Mouse (Mus musculus) heart, adult 10 weeks (tissue): Measurements from ENCODE around the gene Olfr1066. TPM values are rescaled to one million over a fixed set of nuclear protein-coding genes. Genes with fewer than 3 reads are reported as not detected.

Experiments used
- polyA plus RNA-seq: library from polyadenylated mRNA; stranded (reverse); fragments of 350-450 nt; fragmentation: Illumina TruSeq; extraction: RNeasy Lipid Tissue Mini Kit (QIAGEN cat#74804); gene quantifications from one replicate; pipeline ENCODE4 v1.2.3, GENCODE M21; 2014; ENCODE audit warnings: low read depth, low replicate concordance

The Olfr1066 gene
- not detected for polyA plus RNA-seq

GRCm38 (mm10) chr2:86456169-86456568 is at the start of gene Olfr1066:
Gene Olfr1066 (minus strand): TSS chr2:86456269.

GRCm38 (mm10) chr2:86487286-86487685 is 31.2 kb upstream of the Olfr1066 start, which contains the start of gene Olfr228:
Gene Olfr228 (minus strand): TSS chr2:86487386.

DNA sequence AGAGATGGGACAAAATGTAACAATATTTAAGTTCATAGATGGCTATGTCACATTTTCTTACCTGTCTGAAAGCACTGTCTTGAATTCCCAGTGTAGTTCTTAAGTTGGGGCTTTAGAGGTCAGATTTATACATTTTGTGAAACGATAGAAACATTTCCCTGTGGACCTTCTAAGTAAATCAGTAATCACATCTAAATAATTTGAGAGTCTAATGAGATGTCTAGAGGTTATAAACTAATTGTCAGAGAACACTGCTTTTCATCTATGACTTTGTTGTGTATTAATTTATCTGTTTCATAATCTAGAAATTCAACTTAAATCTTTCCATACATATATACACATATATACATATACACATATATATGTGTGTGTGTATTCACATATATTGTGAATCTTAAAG is 5.6 kb downstream of the Olfr1066 start, which contains the start of gene Olfr1065:
TSS of gene Olfr1065 (minus strand) at position 101 of the 400 bp plus-strand sequence.

DNA sequence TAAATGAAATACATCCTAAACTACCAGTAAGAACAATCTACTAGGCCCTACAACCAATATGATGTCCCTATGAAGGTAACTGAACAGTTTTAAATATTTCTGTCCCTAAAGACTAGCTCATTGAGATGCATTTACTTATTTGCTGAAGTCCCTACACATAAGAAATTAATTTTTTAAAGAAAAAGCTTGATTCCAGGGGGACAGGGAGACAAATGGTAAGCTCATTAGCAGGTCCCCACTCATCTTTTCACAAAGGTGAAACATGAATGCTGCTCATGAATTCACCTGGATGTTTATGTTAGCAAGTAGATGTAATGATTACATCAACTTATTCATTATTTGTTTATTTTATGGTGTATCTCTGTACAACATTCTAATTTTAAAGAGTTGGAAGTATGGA is 29.4 kb downstream of the Olfr1066 start, which contains the start of gene Olfr1062:
TSS of gene Olfr1062 (minus strand) at position 101 of the 400 bp plus-strand sequence.

DNA sequence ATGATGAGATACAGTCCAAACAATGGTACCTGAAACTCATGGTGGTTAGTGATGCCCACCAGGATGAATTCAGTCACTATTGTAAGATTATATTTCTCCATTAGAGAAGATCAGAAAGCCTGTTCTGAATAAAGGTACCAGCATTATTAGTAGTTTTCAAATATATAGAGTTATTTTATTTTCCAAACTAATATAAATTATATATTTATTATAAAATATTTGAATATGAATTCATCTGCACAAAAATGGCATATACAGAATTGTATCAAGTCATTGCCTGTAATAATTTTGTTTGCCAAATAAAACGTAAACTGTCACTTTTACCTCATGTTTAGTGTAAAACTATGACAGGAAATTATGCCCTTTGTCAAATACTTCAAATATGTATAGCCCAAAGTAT is 42.1 kb downstream of the Olfr1066 start, which contains the start of gene Olfr1061:
TSS of gene Olfr1061 (minus strand) at position 101 of the 400 bp plus-strand sequence.

Other genes with a start within 250 kb of the Olfr1066 start
- not detected for gene Olfr1046, start 237.0 kb downstream of the Olfr1066 start, polyA plus RNA-seq
- gene Olfr1047, start 224.9 kb downstream of the Olfr1066 start, polyA plus RNA-seq: not detected
- not detected for gene Olfr1048, start 216.0 kb downstream of the Olfr1066 start, polyA plus RNA-seq
- not detected for gene Olfr1049, start 197.9 kb downstream of the Olfr1066 start, polyA plus RNA-seq
- gene Olfr1051, start 177.2 kb downstream of the Olfr1066 start, polyA plus RNA-seq: not detected
- not detected for gene Olfr1052, start 163.8 kb downstream of the Olfr1066 start, polyA plus RNA-seq
- gene Olfr1053, start 141.0 kb downstream of the Olfr1066 start, polyA plus RNA-seq: not detected
- gene Olfr1054, start 120.8 kb downstream of the Olfr1066 start, polyA plus RNA-seq: not detected
- gene Olfr1055, start 106.0 kb downstream of the Olfr1066 start, polyA plus RNA-seq: not detected
- gene Olfr1056, start 93.8 kb downstream of the Olfr1066 start, polyA plus RNA-seq: not detected
- not detected for gene Olfr1057, start 77.9 kb downstream of the Olfr1066 start, polyA plus RNA-seq
- not detected for gene Olfr1058, start 67.7 kb downstream of the Olfr1066 start, polyA plus RNA-seq
- gene Olfr1061, start 42.2 kb downstream of the Olfr1066 start, polyA plus RNA-seq: not detected
- gene Olfr1062, start 29.5 kb downstream of the Olfr1066 start, polyA plus RNA-seq: not detected
- not detected for gene Olfr1065, start 5.7 kb downstream of the Olfr1066 start, polyA plus RNA-seq
- not detected for gene Olfr228, start 31.1 kb upstream of the Olfr1066 start, polyA plus RNA-seq
- gene Olfr1076, start 52.2 kb upstream of the Olfr1066 start, polyA plus RNA-seq: not detected
- not detected for gene Olfr1079, start 86.2 kb upstream of the Olfr1066 start, polyA plus RNA-seq
- gene Olfr1080, start 102.0 kb upstream of the Olfr1066 start, polyA plus RNA-seq: not detected
- gene Olfr1082, start 142.7 kb upstream of the Olfr1066 start, polyA plus RNA-seq: not detected
- gene Olfr1084, start 183.5 kb upstream of the Olfr1066 start, polyA plus RNA-seq: not detected
- gene Olfr1085, start 205.8 kb upstream of the Olfr1066 start, polyA plus RNA-seq: not detected
- gene Olfr1086, start 223.8 kb upstream of the Olfr1066 start, polyA plus RNA-seq: not detected
- gene Olfr1087, start 242.1 kb upstream of the Olfr1066 start, polyA plus RNA-seq: not detected